Mouse (Mus musculus): ENCODE data around the gene Gpr12. TPM values are rescaled to one million over a fixed set of nuclear protein-coding genes. Genes with fewer than 3 reads are reported as not detected.

Gpr12 gene
- polyA plus RNA-seq (2016; fragmentation: Nextera tagmentation; extraction: Ambion mirVana), result 0.12 and 0.20 TPM in 2 replicates

DNA sequence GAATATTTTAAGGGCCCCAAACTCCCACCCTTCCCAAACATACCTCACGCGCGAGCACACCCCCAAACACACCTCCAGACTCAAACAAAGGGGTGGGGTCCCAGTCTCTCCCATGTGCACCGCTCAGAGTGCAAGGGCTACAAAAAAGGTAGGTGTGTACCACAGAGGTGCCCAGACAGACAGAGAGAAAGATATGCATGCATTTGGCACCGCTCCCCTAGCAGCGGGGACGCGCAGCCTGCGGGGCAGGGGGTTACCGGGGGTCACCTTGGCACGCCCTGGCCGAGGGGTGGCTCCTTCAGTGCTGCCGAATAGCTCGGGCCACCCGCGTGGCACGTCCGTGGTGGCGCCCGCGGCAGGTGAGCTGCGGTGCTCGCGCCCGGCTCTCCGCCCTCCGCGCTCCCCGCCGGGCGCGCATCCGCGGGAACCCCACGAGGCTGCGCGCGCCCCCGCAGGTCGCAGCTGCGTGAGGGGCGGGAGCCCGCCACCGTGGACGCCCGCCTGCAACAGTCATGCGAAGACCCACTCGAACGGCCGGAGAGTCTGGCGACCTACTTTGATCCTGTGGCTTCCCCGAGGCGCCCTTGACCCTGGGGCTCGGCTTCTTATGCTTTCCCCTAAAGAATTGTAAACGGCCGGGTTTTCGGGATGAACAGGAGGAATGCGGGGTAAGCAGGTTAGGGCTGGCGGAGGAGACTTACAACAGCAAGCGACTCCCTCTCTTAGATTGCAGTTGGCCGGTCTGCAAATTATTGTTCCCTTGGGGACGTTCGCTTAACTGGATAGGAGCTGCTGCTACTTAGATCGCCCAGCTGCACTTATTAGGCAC lies at the start of gene Gpr12:
Gpr12 (minus strand) TSS at position 762 of the 829 bp plus-strand sequence.
- H3K27ac ChIP-seq (replicated peaks), result peak within 1 kb of the TSS; percentile 71; the same call in 1 of the 2 replicates
- H3K4me3 ChIP-seq, result peak within 1 kb of the TSS; percentile 71
- H3K4me1 ChIP-seq, result peaks cover 18% of the 10 kb centered on the region
- DNase-seq (ENCODE audit: low spot score), result peak; percentile 52
- 1% methylated on average over 64 of the region's 64 CpGs for WGBS
- peaks cover 71% of the 10 kb centered on the region for H3K27me3 ChIP-seq (ENCODE audit: low read depth, poor library complexity, severe bottlenecking)
- H3K9me3 ChIP-seq (replicated peaks), result no peaks in the 10 kb centered on the region
- H3K36me3 ChIP-seq, result no peaks in the 10 kb centered on the region

DNA sequence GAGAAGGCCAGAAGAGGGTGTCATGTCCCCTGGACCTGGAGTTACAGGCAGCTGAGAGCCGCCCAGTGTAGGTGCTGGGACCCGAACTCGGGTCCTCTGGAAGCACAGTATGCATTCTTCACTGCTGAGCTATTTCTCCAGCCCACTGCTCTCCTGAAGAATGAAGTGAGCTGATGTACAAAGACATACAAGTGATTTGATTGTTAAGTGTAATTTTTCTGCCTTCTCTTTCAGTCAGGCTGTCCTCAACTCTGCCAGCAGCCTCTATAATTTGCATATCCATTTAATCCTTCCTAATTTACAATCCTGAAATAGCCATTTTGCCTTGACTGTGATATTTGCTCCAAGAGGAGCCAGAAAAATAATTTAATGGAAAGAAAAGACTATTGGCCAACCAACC lies 46.6 kb upstream of the Gpr12 start:
- Histone ChIP-seq H3K36me3 (no peaks in the 10 kb centered on the region), H3K9me3 (replicated peaks) (no peaks in the 10 kb centered on the region), H3K27ac (replicated peaks) (no peak overlapping the region), H3K4me1 (no peaks in the 10 kb centered on the region), H3K4me3 (no peak overlapping the region), H3K27me3 (ENCODE audit: low read depth, poor library complexity, severe bottlenecking) (no peaks in the 10 kb centered on the region)
- 73% methylated on average over 3 of the region's 3 CpGs for WGBS
- no peak for DNase-seq (ENCODE audit: low spot score)

DNA sequence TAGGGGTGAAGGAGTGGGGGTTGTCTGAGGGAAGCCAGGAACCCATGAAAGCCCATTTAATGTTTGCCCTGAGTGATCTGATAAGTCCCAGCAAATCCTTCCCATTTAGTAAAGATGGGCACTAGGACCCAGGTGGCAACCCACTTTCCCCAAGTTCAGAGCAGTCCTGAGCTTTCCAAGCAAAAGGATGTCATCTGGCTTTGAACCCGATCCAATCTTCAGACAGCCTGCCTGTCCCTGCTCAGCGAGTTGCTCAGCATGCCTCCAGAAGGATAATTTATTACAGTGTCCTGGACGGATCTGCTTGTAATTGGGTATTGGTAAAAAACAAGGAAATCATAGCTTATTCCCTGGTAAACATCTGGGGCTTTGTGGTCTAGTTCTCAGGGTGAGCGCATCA lies 45.9 kb upstream of the Gpr12 start:
- Histone ChIP-seq H3K27me3 (ENCODE audit: low read depth, poor library complexity, severe bottlenecking) (no peaks in the 10 kb centered on the region), H3K4me1 (no peaks in the 10 kb centered on the region), H3K9me3 (replicated peaks) (no peaks in the 10 kb centered on the region), H3K27ac (replicated peaks) (no peak overlapping the region), H3K4me3 (no peak overlapping the region), H3K36me3 (no peaks in the 10 kb centered on the region)
- DNase-seq (ENCODE audit: low spot score), result no peak
- WGBS, result 52% methylated on average over 4 of the region's 4 CpGs

DNA sequence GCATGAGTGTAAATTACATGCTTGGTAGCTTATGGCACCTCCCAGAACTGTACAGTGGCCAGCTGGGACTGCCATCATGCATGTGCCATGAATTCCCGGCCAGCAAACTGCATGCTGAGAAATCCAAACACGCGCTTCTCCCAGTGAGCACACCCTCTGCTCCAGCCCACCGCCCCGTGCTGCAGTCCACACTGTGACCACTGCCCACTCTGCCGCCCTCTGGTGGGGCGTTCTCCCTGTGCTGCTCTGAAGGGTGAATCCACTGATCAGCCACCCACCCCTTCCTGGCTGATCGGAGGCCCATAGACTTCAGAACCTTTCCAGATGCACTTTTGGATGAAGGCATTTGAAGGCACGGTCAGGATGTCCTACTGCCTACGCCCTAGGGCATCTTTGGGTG lies 44.6 kb upstream of the Gpr12 start:
- Histone ChIP-seq H3K4me3 (no peak overlapping the region), H3K9me3 (replicated peaks) (no peaks in the 10 kb centered on the region), H3K27ac (replicated peaks) (no peak overlapping the region), H3K27me3 (ENCODE audit: low read depth, poor library complexity, severe bottlenecking) (no peaks in the 10 kb centered on the region), H3K36me3 (no peaks in the 10 kb centered on the region), H3K4me1 (no peaks in the 10 kb centered on the region)
- WGBS, result 84% methylated on average over 10 of the region's 10 CpGs
- DNase-seq (ENCODE audit: low spot score), result no peak

DNA sequence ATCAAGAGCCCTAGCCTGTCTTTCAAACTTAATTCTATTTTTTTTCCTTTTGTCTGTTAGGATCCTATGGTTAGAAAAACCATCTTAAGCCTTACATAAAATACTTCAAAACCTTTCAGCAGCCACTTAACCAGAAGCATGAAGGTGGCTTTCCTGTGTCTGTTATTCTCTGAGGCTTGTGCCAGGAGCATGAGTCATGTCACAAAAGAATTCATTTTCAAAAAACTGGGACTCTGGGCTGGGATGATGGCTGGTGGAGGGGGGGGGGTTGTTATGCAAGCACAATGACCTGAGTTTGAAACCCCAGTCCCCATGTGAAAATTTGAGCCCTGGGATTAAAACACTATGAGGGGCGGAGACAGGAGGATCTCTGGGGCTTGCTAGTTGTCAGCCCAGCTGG lies 43.8 kb upstream of the Gpr12 start:
- no peak for DNase-seq (ENCODE audit: low spot score)
- H3K27me3 ChIP-seq (ENCODE audit: low read depth, poor library complexity, severe bottlenecking), result no peaks in the 10 kb centered on the region
- WGBS, result 75% methylated on average over 1 of the region's 1 CpGs
- H3K27ac ChIP-seq (replicated peaks), result no peak overlapping the region
- no peaks in the 10 kb centered on the region for H3K9me3 ChIP-seq (replicated peaks)
- H3K36me3 ChIP-seq, result no peaks in the 10 kb centered on the region
- H3K4me1 ChIP-seq, result no peaks in the 10 kb centered on the region
- H3K4me3 ChIP-seq, result no peak overlapping the region

DNA sequence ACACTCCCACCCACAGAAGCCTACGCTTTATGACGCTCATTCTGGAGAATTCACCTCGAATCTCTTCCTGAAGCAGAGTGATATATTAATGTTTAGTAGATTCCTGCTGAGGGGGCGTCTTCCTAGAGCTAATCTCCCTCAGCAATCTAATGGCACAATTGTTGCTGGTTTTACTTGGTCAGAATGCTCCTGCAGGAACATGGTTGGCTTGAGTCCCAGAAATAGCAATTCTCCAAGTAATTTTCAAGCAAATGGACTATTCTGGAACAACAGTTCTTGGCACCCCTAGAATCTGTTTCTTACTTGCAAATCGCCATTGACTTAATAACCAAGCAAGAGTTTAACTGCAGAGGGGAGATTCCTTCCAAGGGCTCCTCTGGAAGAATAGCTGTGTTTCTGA lies 42.9 kb upstream of the Gpr12 start:
- WGBS, result 76% methylated on average over 5 of the region's 5 CpGs
- Histone ChIP-seq H3K27ac (replicated peaks) (no peak overlapping the region), H3K36me3 (no peaks in the 10 kb centered on the region), H3K27me3 (ENCODE audit: low read depth, poor library complexity, severe bottlenecking) (no peaks in the 10 kb centered on the region), H3K4me1 (no peaks in the 10 kb centered on the region), H3K9me3 (replicated peaks) (no peaks in the 10 kb centered on the region), H3K4me3 (no peak overlapping the region)
- DNase-seq (ENCODE audit: low spot score), result no peak

GRCm38 (mm10) chr5:146625635-146626311 lies 40.7 kb upstream of the Gpr12 start:
- no peak overlapping the region for H3K27ac ChIP-seq (replicated peaks)

GRCm38 (mm10) chr5:146611830-146612229 lies 26.8 kb upstream of the Gpr12 start:
- DNase-seq (ENCODE audit: low spot score), result no peak
- Histone ChIP-seq H3K27ac (replicated peaks) (no peak overlapping the region), H3K27me3 (ENCODE audit: low read depth, poor library complexity, severe bottlenecking) (no peaks in the 10 kb centered on the region), H3K36me3 (no peaks in the 10 kb centered on the region), H3K9me3 (replicated peaks) (no peaks in the 10 kb centered on the region), H3K4me3 (no peak overlapping the region), H3K4me1 (peaks cover 15% of the 10 kb centered on the region)
- 79% methylated on average over 7 of the region's 7 CpGs for WGBS

More at GRCm38 (mm10) chr5:146625635-146626311, 40.7 kb upstream of the Gpr12 start:
- Histone ChIP-seq H3K9me3 (replicated peaks) (no peaks in the 10 kb centered on the region), H3K4me1 (no peaks in the 10 kb centered on the region), H3K4me3 (no peak overlapping the region), H3K36me3 (no peaks in the 10 kb centered on the region), H3K27me3 (ENCODE audit: low read depth, poor library complexity, severe bottlenecking) (no peaks in the 10 kb centered on the region)
- DNase-seq (ENCODE audit: low spot score), result no peak
- WGBS, result 76% methylated on average over 6 of the region's 6 CpGs

DNA sequence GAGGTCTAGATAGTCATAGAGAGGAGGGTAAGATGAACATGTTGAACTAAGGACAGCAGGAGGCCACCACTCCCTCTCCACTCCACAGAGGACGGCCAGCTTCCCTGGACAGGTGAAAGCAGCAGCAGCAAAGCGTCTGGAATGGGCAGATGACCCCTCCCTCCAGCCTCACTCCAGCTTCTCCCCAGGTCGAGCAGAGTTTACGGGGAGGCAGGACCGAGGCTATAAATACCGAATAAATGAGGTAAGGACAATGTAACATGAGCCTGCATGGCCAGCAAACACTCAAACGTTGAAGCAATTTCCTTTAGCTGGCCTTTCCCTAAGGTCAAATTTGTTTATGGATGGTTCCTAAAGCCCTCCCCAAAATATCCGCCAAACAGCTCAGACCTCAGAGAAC lies 26.0 kb upstream of the Gpr12 start:
- DNase-seq (ENCODE audit: low spot score), result no peak
- H3K4me3 ChIP-seq, result no peak overlapping the region
- H3K36me3 ChIP-seq, result no peaks in the 10 kb centered on the region
- H3K27ac ChIP-seq (replicated peaks), result no peak overlapping the region
- 61% methylated on average over 8 of the region's 8 CpGs for WGBS
- H3K4me1 ChIP-seq, result peaks cover 15% of the 10 kb centered on the region
- H3K9me3 ChIP-seq (replicated peaks), result no peaks in the 10 kb centered on the region
- no peaks in the 10 kb centered on the region for H3K27me3 ChIP-seq (ENCODE audit: low read depth, poor library complexity, severe bottlenecking)

DNA sequence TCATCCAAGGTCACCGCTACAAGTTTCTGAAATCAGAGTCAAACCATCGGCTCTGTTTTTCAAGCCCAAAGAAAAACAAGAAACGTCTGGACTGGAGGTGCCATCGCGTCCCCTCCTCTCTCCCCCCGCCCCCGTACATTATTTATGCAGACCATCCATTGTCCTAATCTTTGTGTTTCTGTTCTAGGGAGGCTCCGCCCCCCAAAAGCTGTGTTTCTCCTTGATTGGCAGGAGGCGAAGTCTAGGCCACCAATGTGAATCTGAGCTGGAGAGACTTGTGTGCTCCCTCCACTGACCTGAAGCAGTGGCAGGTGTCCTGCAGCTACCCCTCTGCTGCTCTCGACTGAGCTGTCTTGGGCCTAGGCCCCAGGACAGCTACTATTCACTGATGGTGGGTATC lies 24.6 kb upstream of the Gpr12 start:
- 51% methylated on average over 10 of the region's 10 CpGs for WGBS
- Histone ChIP-seq H3K4me1 (peaks cover 15% of the 10 kb centered on the region), H3K9me3 (replicated peaks) (no peaks in the 10 kb centered on the region), H3K36me3 (no peaks in the 10 kb centered on the region), H3K27me3 (ENCODE audit: low read depth, poor library complexity, severe bottlenecking) (no peaks in the 10 kb centered on the region), H3K27ac (replicated peaks) (no peak overlapping the region), H3K4me3 (no peak overlapping the region)
- DNase-seq (ENCODE audit: low spot score), result no peak

DNA sequence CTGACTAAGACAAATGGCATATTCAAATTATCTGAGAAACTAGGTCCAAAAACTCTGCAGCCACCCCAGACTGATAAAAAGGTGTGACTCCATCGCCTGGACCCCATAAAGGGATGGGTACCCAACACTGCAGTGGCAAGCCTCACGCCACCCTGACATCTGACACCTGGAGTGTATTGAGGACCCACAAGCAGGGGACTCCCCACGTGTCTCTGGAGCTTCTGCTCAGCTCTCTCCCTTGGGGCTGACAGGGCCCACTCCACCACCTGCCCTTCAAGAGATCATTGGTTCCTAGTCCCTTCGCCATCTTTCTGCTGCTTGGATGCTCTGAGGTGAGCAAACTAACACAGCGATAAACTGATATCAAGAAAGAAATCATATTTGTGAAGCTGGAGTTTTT lies 22.8 kb upstream of the Gpr12 start:
- DNase-seq (ENCODE audit: low spot score), result no peak
- no peak overlapping the region for H3K27ac ChIP-seq (replicated peaks)
- 81% methylated on average over 5 of the region's 5 CpGs for WGBS

GRCm38 (mm10) chr5:146606895-146607294 lies 21.9 kb upstream of the Gpr12 start:
- Histone ChIP-seq H3K27me3 (ENCODE audit: low read depth, poor library complexity, severe bottlenecking) (no peaks in the 10 kb centered on the region), H3K27ac (replicated peaks) (no peak overlapping the region), H3K4me1 (peaks cover 14% of the 10 kb centered on the region), H3K36me3 (no peaks in the 10 kb centered on the region), H3K4me3 (no peak overlapping the region), H3K9me3 (replicated peaks) (no peaks in the 10 kb centered on the region)
- 92% methylated on average over 5 of the region's 5 CpGs for WGBS
- DNase-seq (ENCODE audit: low spot score), result no peak

More for the DNA sequence above, 22.8 kb upstream of the Gpr12 start:
- H3K9me3 ChIP-seq (replicated peaks), result no peaks in the 10 kb centered on the region
- H3K27me3 ChIP-seq (ENCODE audit: low read depth, poor library complexity, severe bottlenecking), result no peaks in the 10 kb centered on the region
- H3K4me3 ChIP-seq, result no peak overlapping the region
- peaks cover 15% of the 10 kb centered on the region for H3K4me1 ChIP-seq
- no peaks in the 10 kb centered on the region for H3K36me3 ChIP-seq

DNA sequence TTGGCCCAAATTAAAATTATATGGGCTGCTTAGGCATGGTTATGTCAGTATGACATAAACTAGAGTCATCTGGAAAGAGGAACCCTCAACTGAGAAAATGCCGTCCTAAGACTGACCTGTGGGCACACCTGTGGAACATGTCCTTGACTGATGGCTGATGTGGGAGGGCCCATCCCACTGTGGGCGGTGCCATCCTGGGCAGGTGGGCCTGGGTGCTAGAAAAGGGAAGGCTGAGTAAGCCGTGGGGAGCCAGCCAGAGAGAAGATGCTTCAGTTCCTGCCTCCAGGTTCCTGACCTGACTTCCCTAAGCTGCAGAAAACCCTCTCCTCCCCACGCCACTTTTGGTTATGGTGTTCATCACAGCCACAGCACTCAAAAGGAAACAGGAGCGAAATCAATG lies 21.2 kb upstream of the Gpr12 start:
- Histone ChIP-seq H3K4me1 (peaks cover 12% of the 10 kb centered on the region), H3K27me3 (ENCODE audit: low read depth, poor library complexity, severe bottlenecking) (no peaks in the 10 kb centered on the region), H3K36me3 (no peaks in the 10 kb centered on the region), H3K9me3 (replicated peaks) (no peaks in the 10 kb centered on the region), H3K27ac (replicated peaks) (no peak overlapping the region), H3K4me3 (no peak overlapping the region)
- 81% methylated on average over 5 of the region's 5 CpGs for WGBS
- DNase-seq (ENCODE audit: low spot score), result no peak

Measured in midbrain, embryonic 10.5 days (tissue).